Mouse (Mus musculus) MEL (cell line): ENCODE measurements at regions not wholly inside any gene's neighbourhood (a gene's known extent, or its start where the extent isn't known, plus 50 kb on each side); places are given as distances from the start of the nearest gene placed in this dataset.

Source experiments
- DNase-seq: peaks from one replicate; pipeline ENCODE4 v3.0.0; 2011; ENCODE audit warnings: low read depth, low spot score
- H3K27ac ChIP-seq: 2 replicates; pipeline ENCODE4 v1.5.1; 2012; ENCODE audit warnings: low read depth, mild to moderate bottlenecking, control low read depth, low read length, moderate library complexity; ENCODE audit not compliant: control insufficient read depth
- H3K27me3 ChIP-seq, 2 experiments: fragments of 150-350 bp in 1 of 2; sonication (generic) in 1 of 2; 2 replicates each; pipeline ENCODE4 v1.6.1; 2012; ENCODE audit warnings: low read length in 2 of 2, mild to moderate bottlenecking in 2 of 2, improper control_type of control experiment in 1 of 2, moderate library complexity in 1 of 2; ENCODE audit not compliant: insufficient read depth in 2 of 2, control insufficient read depth in 1 of 2
- H3K36me3 ChIP-seq, 2 experiments: 2 replicates each; pipeline ENCODE4 v1.6.1; 2012 to 2014; ENCODE audit warnings: low read length in 2 of 2, improper control_type of control experiment in 1 of 2, inconsistent platforms in 1 of 2, mild to moderate bottlenecking in 1 of 2; ENCODE audit not compliant: insufficient read depth in 2 of 2, control insufficient read depth in 1 of 2
- H3K4me1 ChIP-seq, 2 experiments: fragments of 150-350 bp in 1 of 2; sonication (generic) in 1 of 2; 2 replicates each; pipeline ENCODE4 v1.6.1; 2012; ENCODE audit warnings: low read length in 2 of 2, improper control_type of control experiment in 1 of 2, mild to moderate bottlenecking in 1 of 2; ENCODE audit not compliant: insufficient read depth in 2 of 2, control insufficient read depth in 1 of 2
- H3K4me3 ChIP-seq, 2 experiments: fragments of 150-350 bp in 1 of 2; sonication (generic) in 1 of 2; 2 replicates each; pipeline ENCODE4 v1.5.1; 2012; ENCODE audit warnings: low read depth in 2 of 2, low read length in 2 of 2, mild to moderate bottlenecking in 2 of 2, moderate library complexity in 2 of 2, control low read depth in 1 of 2, improper control_type of control experiment in 1 of 2; ENCODE audit not compliant: control insufficient read depth in 1 of 2, insufficient read depth in 1 of 2
- H3K79me2 ChIP-seq: 2 replicates; pipeline ENCODE4 v1.6.1; 2012; ENCODE audit warnings: mild to moderate bottlenecking, low read length, moderate library complexity; ENCODE audit not compliant: control insufficient read depth, poor library complexity, insufficient read depth
- H3K9ac ChIP-seq: 2 replicates; pipeline ENCODE4 v1.6.1; 2012; ENCODE audit warnings: low read depth, mild to moderate bottlenecking, control low read depth, low read length, moderate library complexity; ENCODE audit not compliant: control insufficient read depth, poor library complexity, severe bottlenecking
- H3K9me3 ChIP-seq: fragments of 150-350 bp; sonication (generic); replicated peaks from 2 replicates; pipeline ENCODE4 v1.6.1; 2012; ENCODE audit warnings: mild to moderate bottlenecking, low read length, improper control_type of control experiment, moderate library complexity; ENCODE audit not compliant: insufficient read depth
- BHLHE40 ChIP-seq: IDR thresholded peaks from 2 replicates; pipeline ENCODE4 v1.6.1; 2012; ENCODE audit warnings: low read depth, mild to moderate bottlenecking, inconsistent platforms, low read length, improper control_type of control experiment, borderline replicate concordance
- CHD2 ChIP-seq: IDR thresholded peaks from 2 replicates; pipeline ENCODE4 v1.6.1; 2011; ENCODE audit warnings: low read length, improper control_type of control experiment
- CTCF ChIP-seq, 3 experiments: IDR thresholded peaks in 2 of 3; conservative IDR thresholded peaks in 1 of 3; 2 replicates each; pipeline ENCODE4 v1.5.1; 2011 to 2012; ENCODE audit warnings: low read length in 3 of 3, low read depth in 2 of 3, mild to moderate bottlenecking in 2 of 3, improper control_type of control experiment in 1 of 3, inconsistent platforms in 1 of 3, mixed read lengths in 1 of 3, moderate library complexity in 1 of 3; ENCODE audit not compliant: control insufficient read depth in 1 of 3, insufficient read depth in 1 of 3, poor library complexity in 1 of 3, severe bottlenecking in 1 of 3
- GABPA ChIP-seq: IDR thresholded peaks from 2 replicates; pipeline ENCODE4 v1.6.1; 2012; ENCODE audit warnings: low read depth, mild to moderate bottlenecking, inconsistent platforms, low read length, improper control_type of control experiment, moderate library complexity
- GATA1 ChIP-seq: IDR thresholded peaks from 2 replicates; pipeline ENCODE4 v1.6.1; 2011; ENCODE audit warnings: low read depth, low read length, improper control_type of control experiment
- HCFC1 ChIP-seq: IDR thresholded peaks from 2 replicates; pipeline ENCODE4 v1.6.1; 2012; ENCODE audit warnings: low read depth, mild to moderate bottlenecking, inconsistent platforms, low read length, improper control_type of control experiment, moderate library complexity
- JUND ChIP-seq: IDR thresholded peaks from 2 replicates; pipeline ENCODE4 v1.6.1; 2011; ENCODE audit warnings: low read depth, mild to moderate bottlenecking, improper control_type of control experiment, low read length
- KAT2A ChIP-seq: conservative IDR thresholded peaks from 2 replicates; pipeline ENCODE4 v1.6.1; 2012; ENCODE audit warnings: low read depth, low read length, improper control_type of control experiment, inconsistent platforms
- MAZ ChIP-seq: IDR thresholded peaks from 2 replicates; pipeline ENCODE4 v1.6.1; 2012; ENCODE audit warnings: low read depth, mild to moderate bottlenecking, inconsistent platforms, low read length, improper control_type of control experiment
- MEF2A ChIP-seq: IDR thresholded peaks from 2 replicates; pipeline ENCODE4 v1.6.1; 2014; ENCODE audit warnings: low read depth, mild to moderate bottlenecking, inconsistent platforms, low read length, improper control_type of control experiment; ENCODE audit not compliant: poor library complexity, insufficient replicate concordance, severe bottlenecking; ENCODE audit errors: extremely low read depth
- MXI1 ChIP-seq: IDR thresholded peaks from 2 replicates; pipeline ENCODE4 v1.6.1; 2011; ENCODE audit warnings: mild to moderate bottlenecking, low read depth, low read length, improper control_type of control experiment
- MYB ChIP-seq: IDR thresholded peaks from 2 replicates; pipeline ENCODE4 v1.6.1; 2011; ENCODE audit warnings: mild to moderate bottlenecking, low read depth, low read length, improper control_type of control experiment
- NELFE ChIP-seq: IDR thresholded peaks from 2 replicates; pipeline ENCODE4 v1.6.1; 2011; ENCODE audit warnings: low read depth, low read length, improper control_type of control experiment
- NRF1 ChIP-seq: IDR thresholded peaks from 2 replicates; pipeline ENCODE4 v1.6.1; 2014; ENCODE audit warnings: low read depth, mild to moderate bottlenecking, inconsistent platforms, low read length, improper control_type of control experiment, moderate library complexity; ENCODE audit not compliant: poor library complexity, insufficient read depth, severe bottlenecking
- POLR2A ChIP-seq, 2 experiments: IDR thresholded peaks; 2 replicates each; pipeline ENCODE4 v1.6.1; 2011 to 2012; ENCODE audit warnings: low read length in 2 of 2, mild to moderate bottlenecking in 2 of 2, control low read depth in 1 of 2, improper control_type of control experiment in 1 of 2, low read depth in 1 of 2, moderate library complexity in 1 of 2; ENCODE audit not compliant: control insufficient read depth in 1 of 2, insufficient read depth in 1 of 2, poor library complexity in 1 of 2
- POLR2AphosphoS2 ChIP-seq: IDR thresholded peaks from 2 replicates; pipeline ENCODE4 v1.6.1; 2011; ENCODE audit warnings: low read length, improper control_type of control experiment
- POLR2AphosphoS5 ChIP-seq: IDR thresholded peaks from 2 replicates; pipeline ENCODE4 v1.6.1; 2012; ENCODE audit warnings: low read depth, borderline replicate concordance, mild to moderate bottlenecking, inconsistent platforms, low read length, moderate library complexity, mixed read lengths
- RCOR1 ChIP-seq: IDR thresholded peaks from 2 replicates; pipeline ENCODE4 v1.6.1; 2012; ENCODE audit warnings: low read depth, mild to moderate bottlenecking, inconsistent platforms, low read length, improper control_type of control experiment
- SIN3A ChIP-seq: IDR thresholded peaks from 2 replicates; pipeline ENCODE4 v1.6.1; 2012; ENCODE audit warnings: low read length, improper control_type of control experiment, inconsistent platforms
- SMC3 ChIP-seq: IDR thresholded peaks from 2 replicates; pipeline ENCODE4 v1.6.1; 2011; ENCODE audit warnings: low read depth, low read length, improper control_type of control experiment
- TAL1 ChIP-seq: IDR thresholded peaks from 2 replicates; pipeline ENCODE4 v1.6.1; 2012; ENCODE audit warnings: mild to moderate bottlenecking, inconsistent platforms, low read length, moderate library complexity, mixed read lengths
- UBTF ChIP-seq: IDR thresholded peaks from 2 replicates; pipeline ENCODE4 v1.6.1; 2012; ENCODE audit warnings: low read depth, mild to moderate bottlenecking, inconsistent platforms, low read length, improper control_type of control experiment, moderate library complexity, borderline replicate concordance; ENCODE audit not compliant: insufficient read depth
- USF2 ChIP-seq, 2 experiments: IDR thresholded peaks; 2 replicates each; pipeline ENCODE4 v1.6.1; 2011 to 2012; ENCODE audit warnings: improper control_type of control experiment in 2 of 2, low read length in 2 of 2, borderline replicate concordance in 1 of 2, inconsistent platforms in 1 of 2, low read depth in 1 of 2, mild to moderate bottlenecking in 1 of 2; ENCODE audit not compliant: insufficient read depth in 1 of 2
- ZC3H11A ChIP-seq: IDR thresholded peaks from 2 replicates; pipeline ENCODE4 v1.6.1; 2012; ENCODE audit warnings: low read depth, mild to moderate bottlenecking, inconsistent platforms, low read length, improper control_type of control experiment
- ZMIZ1 ChIP-seq: IDR thresholded peaks from 2 replicates; pipeline ENCODE4 v1.6.1; 2012; ENCODE audit warnings: low read depth, mild to moderate bottlenecking, inconsistent platforms, low read length, improper control_type of control experiment, moderate library complexity
- ZNF384 ChIP-seq: IDR thresholded peaks from 2 replicates; pipeline ENCODE4 v1.6.1; 2012; ENCODE audit warnings: low read depth, mild to moderate bottlenecking, inconsistent platforms, low read length, improper control_type of control experiment

GRCm38 (mm10) chr4:142816986-142817385, 395.8 kb downstream of the Prdm2 start:
- no peaks in the 10 kb centered on the region for H3K4me1 ChIP-seq
- no peaks in the 10 kb centered on the region for H3K9me3 ChIP-seq
- no peaks in the 10 kb centered on the region for H3K36me3 ChIP-seq
- H3K27ac ChIP-seq, result no peak overlapping the region
- H3K27me3 ChIP-seq, result no peaks in the 10 kb centered on the region
- no peak overlapping the region for H3K4me3 ChIP-seq
- no peak overlapping the region for H3K9ac ChIP-seq
- H3K79me2 ChIP-seq, result no peaks in the 10 kb centered on the region
- no peak for DNase-seq
- TF ChIP-seq MXI1 (no peak), POLR2AphosphoS5 (no peak), ZNF384 (no peak), SMC3 (no peak), CHD2 (no peak), USF2 (IDR thresholded peaks at IDR 0.05; ENCODE audit: borderline replicate concordance in 1 of 2, insufficient read depth in 1 of 2, low read depth in 1 of 2, low read length in 2 of 2) (no peak), KAT2A (no peak), UBTF (no peak), ZMIZ1 (no peak), MYB (no peak), ZC3H11A (no peak), GABPA (no peak), CTCF (IDR thresholded peaks at IDR 0.05 in 2 of 3, conservative IDR thresholded peaks at IDR 0.05 in 1 of 3; ENCODE audit: control insufficient read depth in 1 of 3, insufficient read depth in 1 of 3, low read depth in 2 of 3, low read length in 3 of 3, poor library complexity in 1 of 3, severe bottlenecking in 1 of 3) (no peak), BHLHE40 (no peak), MEF2A (no peak), POLR2A (IDR thresholded peaks at IDR 0.05; ENCODE audit: control insufficient read depth in 1 of 2, insufficient read depth in 1 of 2, low read depth in 1 of 2, low read length in 2 of 2, poor library complexity in 1 of 2) (no peak), RCOR1 (no peak), NELFE (no peak), POLR2AphosphoS2 (no peak), SIN3A (no peak)

- no peaks in the 10 kb centered on the region for H3K4me1 ChIP-seq
- no peak overlapping the region for H3K9ac ChIP-seq
- no peak overlapping the region for H3K4me3 ChIP-seq
- H3K36me3 ChIP-seq, result no peaks in the 10 kb centered on the region
- no peak for TF ChIP-seq KAT2A
- no peak for TF ChIP-seq MYB
- TF ChIP-seq NRF1, result no peak
- TF ChIP-seq JUND, result no peak
- TF ChIP-seq TAL1, result no peak
- no peak for TF ChIP-seq UBTF
- TF ChIP-seq HCFC1, result no peak
- no peak for TF ChIP-seq MAZ
- TF ChIP-seq GATA1, result no peak
- no peak for TF ChIP-seq SIN3A
- H3K9me3 ChIP-seq, result no peaks in the 10 kb centered on the region
- no peaks in the 10 kb centered on the region for H3K79me2 ChIP-seq
- DNase-seq, result no peak
- H3K27ac ChIP-seq, result no peak overlapping the region
- no peaks in the 10 kb centered on the region for H3K27me3 ChIP-seq
Observed at GRCm38 (mm10) chr4:142803819-142804218, 409.0 kb downstream of the Prdm2 start.
